ENCODE assay signal across 7 mouse cellular contexts in genomic region chr4:108196277-108196855, GRCm38 (mm10). TPM values are rescaled to one million over a fixed set of nuclear protein-coding genes. Genes with fewer than 3 reads are reported as not detected.
DNase-seq lines count a peak whose midpoint lies in the region; ATAC-seq and TF ChIP-seq lines count a peak whose summit lies in the region.

No protein-coding gene starts in this region.

- peak; percentile 8 to 12 for DNase-seq in layer of hippocampus, postnatal 14 days (ENCODE audit: low spot score in 2 of 2)
- DNase-seq in layer of hippocampus, adult 2 months (ENCODE audit: low spot score in 2 of 2), result no peak
- peak; percentile 26 for DNase-seq in embryo, embryonic 11 days
- DNase-seq in heart, postnatal 4 days, result peak; percentile 44
- DNase-seq in left cerebral cortex, postnatal 25 days (ENCODE audit: low spot score in 2 of 2), result no peak

- no peak for ATAC-seq in frontal cortex, adult (ENCODE audit: low TSS enrichment)

- intact Hi-C loops in left cerebral cortex, postnatal 25 days (cut with DNase I), result no loop called here

- H3K27ac ChIP-seq in layer of hippocampus, adult 2 months, result no peak overlapping the region
- H3K27ac ChIP-seq in brown adipose tissue, adult 24 weeks (replicated peaks; ENCODE audit: low read depth, low read length), result peak overlapping the region; percentile 47

- no peak overlapping the region for H3K4me3 ChIP-seq in layer of hippocampus, adult 2 months
- peak overlapping the region; percentile 36 for H3K4me3 ChIP-seq in brown adipose tissue, adult 24 weeks (ENCODE audit: insufficient read depth, low read depth, low read length)

- no peak for TF ChIP-seq CTCF in layer of hippocampus, adult 2 months (conservative IDR thresholded peaks at IDR 0.05)

- H3K4me1 ChIP-seq in brown adipose tissue, adult 24 weeks (ENCODE audit: control insufficient read depth, insufficient read depth, insufficient read length, low read length), result no peaks in the 10 kb centered on the region

RNA-seq across cellular contexts. Expression of gene Zyg11a, which starts 21.5 kb away (rescaled TPM):
- total RNA-seq in layer of hippocampus, postnatal 14 days (2021), result not detected
- total RNA-seq in layer of hippocampus, adult 2 months (2021), result not detected
- 1.8 and 1.9 TPM in 2 replicates for polyA plus RNA-seq in brown adipose tissue, adult 24 weeks (2012; ENCODE audit: insufficient read depth, insufficient read length, missing spikeins)
- total RNA-seq in heart, postnatal 4 days (2021), result not detected
- not detected for total RNA-seq in left cerebral cortex, postnatal 25 days (2021)

RNA-seq across cellular contexts. Expression of gene Echdc2, which starts 31.1 kb away (rescaled TPM):
- total RNA-seq in layer of hippocampus, postnatal 14 days (2021), result 10 to 100 TPM; 12.0 to 14.1 TPM
- total RNA-seq in layer of hippocampus, adult 2 months (2021), result 10 to 100 TPM; 20.2 to 21.1 TPM
- polyA plus RNA-seq in brown adipose tissue, adult 24 weeks (2012; ENCODE audit: insufficient read depth, insufficient read length, missing spikeins), result 25.7 and 31.1 TPM in 2 replicates
- total RNA-seq in heart, postnatal 4 days (2021), result 10 to 100 TPM; 22.1 to 27.9 TPM
- 10 to 100 TPM; 10.7 TPM for total RNA-seq in left cerebral cortex, postnatal 25 days (2021)

RNA-seq across cellular contexts. Expression of gene Scp2, which starts 51.6 kb away (rescaled TPM):
- total RNA-seq in layer of hippocampus, postnatal 14 days (2021), result 10 to 100 TPM; 87.2 to 87.7 TPM
- total RNA-seq in layer of hippocampus, adult 2 months (2021), result 10 to 100 TPM; 91.8 to 96.0 TPM
- polyA plus RNA-seq in brown adipose tissue, adult 24 weeks (2012; ENCODE audit: insufficient read depth, insufficient read length, missing spikeins), result 804 and 975 TPM in 2 replicates
- 100 to 1,000 TPM; 119 to 132 TPM for total RNA-seq in heart, postnatal 4 days (2021)
- 100 to 1,000 TPM; 101 to 105 TPM for total RNA-seq in left cerebral cortex, postnatal 25 days (2021)

Comparison
In these comparisons a context has a peak if more than half of its experiments do, and no peak if none do; other contexts are left out.
1. DNase-seq: peak in layer of hippocampus, postnatal 14 days (2 of 2), embryo, embryonic 11 days (single experiment) and heart, postnatal 4 days (single experiment); none in layer of hippocampus, adult 2 months (0 of 2) and left cerebral cortex, postnatal 25 days (0 of 2).